Mouse (Mus musculus) small intestine, adult 2 months (tissue): ENCODE results near the gene Bud23. TPM values are rescaled to one million over a fixed set of nuclear protein-coding genes. Genes with fewer than 3 reads are reported as not detected.
A peak's percentile ranks its signal among the peaks of the same experiment; 100 is the strongest.

ENCODE experiments used
- H3K27ac ChIP-seq: fragments of 200-500 bp; 2 replicates; pipeline ENCODE4 v1.5.1; 2012; ENCODE audit warnings: low read depth, low read length, control low read depth, inconsistent platforms; ENCODE audit not compliant: insufficient read depth
- H3K27me3 ChIP-seq: fragments of 200-500 bp; 2 replicates; pipeline ENCODE4 v1.6.1; 2012; ENCODE audit warnings: mild to moderate bottlenecking, moderate library complexity, low read length, inconsistent platforms; ENCODE audit not compliant: control insufficient read depth, insufficient read depth
- H3K36me3 ChIP-seq: fragments of 200-500 bp; 2 replicates; pipeline ENCODE4 v1.6.1; 2012; ENCODE audit warnings: mild to moderate bottlenecking, low read length, control low read depth, inconsistent platforms; ENCODE audit not compliant: control insufficient read depth, insufficient read depth
- H3K4me1 ChIP-seq: fragments of 200-500 bp; 2 replicates; pipeline ENCODE4 v1.6.1; 2012; ENCODE audit warnings: low read length, inconsistent platforms, mixed read lengths; ENCODE audit not compliant: control insufficient read depth, insufficient read depth, insufficient read length
- H3K4me3 ChIP-seq: fragments of 200-500 bp; 2 replicates; pipeline ENCODE4 v1.5.1; 2012; ENCODE audit warnings: low read depth, mild to moderate bottlenecking, control low read depth, inconsistent platforms, low read length, moderate library complexity
- CTCF ChIP-seq: fragments of 200-500 bp; IDR thresholded peaks from 2 replicates; pipeline ENCODE4 v1.5.1; 2012; ENCODE audit warnings: low read depth, mild to moderate bottlenecking, control low read depth, inconsistent platforms, low read length, moderate library complexity, mixed read lengths; ENCODE audit not compliant: insufficient replicate concordance, insufficient read length; ENCODE audit errors: extremely low read depth
- POLR2A ChIP-seq: fragments of 200-500 bp; IDR thresholded peaks from 2 replicates; pipeline ENCODE4 v1.6.1; 2012; ENCODE audit warnings: low read depth, mild to moderate bottlenecking, control low read depth, inconsistent platforms, low read length, moderate library complexity
- WGBS: fragments of 180-500 bp; shearing (Covaris S2); methylation state at CpG from one replicate; pipeline ENCODE4 v1.1.7; 2018; 5-methylcytosine and 5-hydroxymethylcytosine counted together
- polyA plus RNA-seq: library from polyadenylated mRNA; depleted of rRNA; stranded (reverse); fragments of >200 nt; gene quantifications from 2 replicates; pipeline ENCODE4 v1.2.3, GENCODE M21; 2012

Gene Bud23
- polyA plus RNA-seq, 1 experiment: 43.7 TPM

DNA sequence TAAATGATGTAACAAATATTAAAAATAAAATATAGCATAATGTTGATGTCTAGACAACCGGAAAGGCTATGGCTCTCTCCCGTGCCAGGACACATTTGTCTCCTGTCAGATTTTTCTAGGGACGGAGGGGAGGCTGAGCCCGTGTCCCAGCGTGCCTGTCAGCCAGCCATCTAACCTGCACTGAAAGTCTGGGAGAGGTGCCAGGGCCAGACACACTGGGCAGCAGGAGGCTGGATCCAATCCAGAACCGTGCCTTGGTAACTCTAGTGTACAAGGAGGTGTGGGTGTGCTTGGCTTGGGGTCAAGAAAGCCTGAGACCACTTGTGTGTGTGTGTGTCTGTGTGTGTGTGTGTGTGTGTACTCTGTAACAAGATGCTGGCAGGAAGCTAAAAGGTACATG is 42.9 kb downstream of the Bud23 start:
- Histone ChIP-seq H3K4me1 (peaks cover 6% of the 10 kb centered on the region), H3K27me3 (no peaks in the 10 kb centered on the region), H3K4me3 (no peak overlapping the region), H3K36me3 (no peaks in the 10 kb centered on the region), H3K27ac (no peak overlapping the region)
- TF ChIP-seq POLR2A: no peak
- no peak for TF ChIP-seq CTCF
- 22% methylated on average over 6 of the region's 6 CpGs for WGBS

DNA sequence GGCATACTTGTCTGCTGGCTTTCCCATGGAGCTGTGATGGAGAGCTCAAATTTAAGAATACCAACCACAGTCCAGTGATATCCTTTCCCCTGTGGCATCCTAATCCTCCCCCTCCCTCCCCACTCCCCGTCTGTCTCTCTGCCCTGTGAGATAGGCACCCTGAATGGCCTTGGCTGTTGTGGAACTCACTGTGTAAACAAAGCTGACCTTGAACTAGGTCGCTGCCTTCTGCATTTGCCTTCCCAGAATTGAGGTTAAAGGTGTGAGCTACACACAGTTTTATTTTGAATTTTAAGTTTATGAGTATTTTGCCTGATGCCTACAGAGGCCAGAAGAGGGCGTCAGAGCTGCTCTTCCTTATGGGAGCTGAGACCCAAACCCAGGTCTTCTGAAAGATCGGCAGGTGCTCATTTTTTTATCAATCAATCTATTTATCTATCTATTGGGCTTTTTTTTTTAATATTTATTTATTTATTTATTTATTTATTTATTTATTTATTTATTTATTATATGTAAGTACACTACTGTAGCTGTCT is 48.5 kb downstream of the Bud23 start:
- Histone ChIP-seq H3K27me3 (no peaks in the 10 kb centered on the region), H3K4me1 (0 out of 2 replicates have a peak, but pooled peaks cover 2% of the 10 kb centered on the region), H3K27ac (no peak overlapping the region), H3K4me3 (no peak overlapping the region), H3K36me3 (peaks cover 3% of the 10 kb centered on the region)
- TF ChIP-seq POLR2A (no peak), CTCF (peak; percentile 19; the same call in 1 of the 2 replicates)
- WGBS: 29% methylated on average over 4 of the region's 4 CpGs

- TF ChIP-seq CTCF (peak; percentile 96), POLR2A (no peak)
- Histone ChIP-seq H3K27me3 (no peaks in the 10 kb centered on the region), H3K36me3 (peaks cover 7% of the 10 kb centered on the region), H3K4me1 (peaks cover 9% of the 10 kb centered on the region), H3K27ac (no peak overlapping the region), H3K4me3 (no peak overlapping the region)
- WGBS: 15% methylated on average over 7 of the region's 7 CpGs
These were observed 49.3 kb downstream of the Bud23 start for GRCm38 (mm10) chr5:135015497-135015896.

DNA sequence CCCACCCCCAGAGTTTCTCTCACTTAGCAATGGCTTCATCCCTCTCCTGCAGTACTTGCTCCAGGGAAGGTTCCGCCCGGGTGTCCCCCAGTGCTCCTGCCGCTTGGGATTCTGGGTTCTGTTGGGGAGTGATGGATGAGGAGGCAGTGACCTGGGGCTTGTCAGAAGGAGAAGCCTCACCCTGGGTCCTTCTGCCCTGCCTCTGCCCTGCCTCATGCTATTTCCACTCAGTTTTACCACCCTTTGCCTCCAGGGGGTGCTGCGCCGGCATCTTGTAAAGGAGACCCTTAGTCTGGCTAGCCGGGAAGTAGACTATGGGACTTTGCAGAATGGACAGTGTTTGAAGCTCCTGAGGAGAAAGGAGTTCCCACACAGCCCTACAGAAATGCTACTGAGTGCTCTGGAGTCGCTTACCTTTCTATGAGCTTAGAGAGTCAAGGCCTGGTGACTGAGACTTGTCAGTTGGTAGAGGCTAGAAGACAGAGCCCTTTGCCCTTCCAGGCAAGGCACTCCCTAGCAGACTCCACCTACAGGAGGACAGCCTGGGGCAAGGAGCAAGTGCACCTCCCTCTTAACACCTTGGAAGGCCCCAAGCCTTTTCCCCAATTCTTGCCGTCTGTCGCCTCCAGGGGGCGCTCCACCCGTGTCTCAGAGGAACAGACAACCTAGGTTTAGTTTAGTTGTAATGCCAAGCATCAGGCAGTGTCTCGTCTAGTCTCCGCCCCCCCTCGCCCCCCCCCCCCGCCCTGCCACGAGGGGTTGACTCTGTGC is 51.9 kb downstream of the Bud23 start:
- H3K27ac ChIP-seq: peak overlapping the region; percentile 100
- H3K27me3 ChIP-seq: no peaks in the 10 kb centered on the region
- peaks cover 16% of the 10 kb centered on the region for H3K4me1 ChIP-seq
- peak overlapping the region; percentile 69 for H3K4me3 ChIP-seq
- H3K36me3 ChIP-seq: peaks cover 7% of the 10 kb centered on the region
- 9% methylated on average over 16 of the region's 16 CpGs for WGBS
- peak; percentile 69 for TF ChIP-seq CTCF
- TF ChIP-seq POLR2A: peak; percentile 23; the same call in 1 of the 2 replicates

DNA sequence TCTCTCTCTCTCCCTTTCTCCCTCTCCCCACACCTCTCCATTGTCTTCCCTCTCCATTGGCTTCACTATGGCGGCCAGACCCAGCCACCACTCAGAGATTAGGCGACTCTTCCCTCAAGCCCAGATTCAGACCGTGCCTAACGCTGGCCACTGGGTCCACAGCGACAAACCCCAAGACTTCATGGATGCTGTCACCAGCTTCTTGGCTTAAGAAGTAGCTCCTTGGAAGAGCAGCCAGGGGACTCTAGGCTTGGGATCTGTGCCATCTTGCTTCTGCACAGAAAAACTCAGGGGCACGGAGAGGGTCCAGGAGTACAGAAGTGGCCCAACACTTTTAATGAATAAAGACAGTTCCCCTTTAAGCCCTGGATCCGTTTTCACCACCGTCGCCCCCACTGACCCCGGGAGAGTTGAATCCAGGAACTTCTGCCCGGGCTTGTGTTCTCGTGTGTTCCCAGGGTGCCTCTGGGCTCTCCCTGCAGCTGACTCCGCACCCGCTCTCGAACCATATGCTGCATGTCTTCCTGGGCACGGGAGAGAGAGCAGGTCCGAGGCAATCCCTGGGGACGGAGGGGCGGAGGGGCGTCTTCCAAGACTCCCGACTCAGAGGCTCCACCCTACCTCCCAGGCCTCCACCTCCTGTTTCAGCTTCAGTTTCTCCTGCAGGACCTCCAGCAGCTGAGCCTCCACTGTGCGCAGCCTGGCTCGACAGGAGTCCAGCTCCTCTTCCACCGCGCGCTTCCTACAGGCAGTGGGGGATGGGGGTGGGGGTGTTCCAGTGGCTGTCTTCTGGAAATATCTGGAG is 52.7 kb downstream of the Bud23 start:
- Histone ChIP-seq H3K27me3 (no peaks in the 10 kb centered on the region), H3K4me3 (peak overlapping the region; percentile 69), H3K4me1 (peaks cover 20% of the 10 kb centered on the region)

DNA sequence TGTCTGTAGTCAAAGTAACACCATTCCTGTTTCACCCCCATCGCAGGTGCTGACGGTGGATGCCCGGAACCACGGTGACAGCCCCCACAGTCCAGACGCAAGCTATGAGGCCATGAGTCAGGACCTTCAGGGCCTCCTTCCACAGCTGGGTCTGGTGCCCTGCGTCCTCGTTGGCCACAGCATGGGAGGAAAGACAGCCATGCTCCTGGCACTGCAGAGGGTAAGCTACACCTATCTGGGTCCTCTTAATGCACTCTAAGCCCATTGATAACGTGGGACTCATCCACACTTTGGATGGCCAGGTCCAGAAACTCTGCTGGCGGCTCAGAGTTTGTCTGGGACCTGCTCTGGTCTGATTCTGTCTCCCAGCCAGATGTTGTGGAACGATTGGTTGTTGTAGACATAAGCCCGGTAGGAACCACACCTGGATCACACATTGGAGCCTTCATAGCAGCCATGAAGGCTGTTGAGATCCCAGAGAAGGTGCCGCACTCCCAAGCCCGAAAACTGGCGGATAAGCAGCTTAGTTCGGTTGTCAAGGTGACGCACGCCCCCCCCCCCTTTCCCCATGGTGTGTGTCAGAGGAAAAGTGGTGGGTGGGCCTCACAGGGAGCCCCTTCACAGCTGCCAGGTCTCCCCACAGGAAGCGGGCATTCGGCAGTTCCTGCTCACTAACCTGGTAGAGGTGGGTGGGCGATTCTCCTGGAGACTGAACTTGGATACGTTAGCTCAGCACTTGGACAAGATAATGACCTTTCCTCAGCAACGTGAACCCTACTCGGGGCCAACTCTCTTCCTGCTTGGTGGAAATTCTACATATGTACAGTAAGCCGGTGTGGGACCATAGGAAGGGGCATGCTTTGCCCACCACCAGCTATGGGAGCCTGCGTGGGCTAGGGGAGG is 53.7 kb downstream of the Bud23 start:
- no peaks in the 10 kb centered on the region for H3K27me3 ChIP-seq
- H3K4me3 ChIP-seq: peak overlapping the region; percentile 69
- peak overlapping the region; percentile 100 for H3K27ac ChIP-seq
- H3K4me1 ChIP-seq: peaks cover 20% of the 10 kb centered on the region
- TF ChIP-seq POLR2A (no peak), CTCF (no peak)
- H3K36me3 ChIP-seq: peaks cover 7% of the 10 kb centered on the region
- 61% methylated on average over 25 of the region's 25 CpGs for WGBS

More for the DNA sequence above, 52.7 kb downstream of the Bud23 start:
- TF ChIP-seq CTCF (no peak), POLR2A (peak; percentile 19; the same call in 1 of the 2 replicates)
- Histone ChIP-seq H3K27ac (peak overlapping the region; percentile 100), H3K36me3 (peaks cover 7% of the 10 kb centered on the region)
- 36% methylated on average over 26 of the region's 26 CpGs for WGBS
